In genomic region chr5:28689651-28690050, GRCm38 (mm10) we compare ENCODE assay signal across 12 mouse cellular contexts.
DNase-seq lines count a peak whose midpoint lies in the region; ATAC-seq and TF ChIP-seq lines count a peak whose summit lies in the region.
"Had no signal": no experiment of that assay in that cellular context is flagged by ENCODE, and none has a peak within 500 bp of the region (broad histone marks: within the 10 kb centered on the region; RNA-seq: fewer than 3 reads in every experiment).

No protein-coding gene starts in this region.

- H3K9ac ChIP-seq in hindbrain, postnatal 0 days (replicated peaks; ENCODE audit: low read length): no peak overlapping the region
- no peak overlapping the region for H3K9ac ChIP-seq in hindbrain, embryonic 12.5 days
- no peak overlapping the region for H3K9ac ChIP-seq in intestine, postnatal 0 days (ENCODE audit: low read depth, low read length)
- H3K9ac ChIP-seq: embryonic facial prominence, embryonic 12.5 days; limb, embryonic 12.5 days had no signal

- no peak for TF ChIP-seq CTCF in hindbrain, postnatal 0 days (IDR thresholded peaks at IDR 0.05; ENCODE audit: low read depth)
- no peak for TF ChIP-seq CTCF in cerebellum, adult 2 months (IDR thresholded peaks at IDR 0.05; ENCODE audit: borderline replicate concordance, insufficient read depth, low read depth, low read length)
- no peak for TF ChIP-seq CTCF in intestine, postnatal 0 days (IDR thresholded peaks at IDR 0.05; ENCODE audit: low read depth)

- no peaks in the 10 kb centered on the region for H3K36me3 ChIP-seq in hindbrain, postnatal 0 days (ENCODE audit: insufficient read depth, low read length)
- no peaks in the 10 kb centered on the region for H3K36me3 ChIP-seq in hindbrain, embryonic 12.5 days
- H3K36me3 ChIP-seq in intestine, postnatal 0 days (ENCODE audit: control insufficient read depth, insufficient read depth): no peaks in the 10 kb centered on the region
- H3K36me3 ChIP-seq in forebrain, embryonic 10.5 days (replicated peaks): no peaks in the 10 kb centered on the region
- H3K36me3 ChIP-seq: embryonic facial prominence, embryonic 12.5 days; limb, embryonic 12.5 days had no signal

- DNase-seq in hindbrain, postnatal 0 days (ENCODE audit: low spot score): peak; percentile 58
- peak; percentile 27 for DNase-seq in retina, embryonic 14.5 days (ENCODE audit: low spot score)
- no peak for DNase-seq in retina, postnatal 1 day
- DNase-seq in cerebellum, adult 2 months: peak; percentile 40 to 59
- no peak for DNase-seq in forebrain, embryonic 10.5 days (ENCODE audit: extremely low spot score, low spot score)
- no peak for DNase-seq in adipocyte (ENCODE audit: low spot score)
- DNase-seq: thymus, postnatal 36 days had no signal

- no peak for TF ChIP-seq POLR2A in cerebellum, adult 2 months (IDR thresholded peaks at IDR 0.05; ENCODE audit: borderline replicate concordance, insufficient read depth, low read length)

- H3K9me3 ChIP-seq in hindbrain, postnatal 0 days (ENCODE audit: low read length): no peaks in the 10 kb centered on the region
- no peaks in the 10 kb centered on the region for H3K9me3 ChIP-seq in hindbrain, embryonic 12.5 days (replicated peaks)
- no peaks in the 10 kb centered on the region for H3K9me3 ChIP-seq in intestine, postnatal 0 days (ENCODE audit: control insufficient read depth)
- no peaks in the 10 kb centered on the region for H3K9me3 ChIP-seq in forebrain, embryonic 10.5 days
- H3K9me3 ChIP-seq: embryonic facial prominence, embryonic 12.5 days; limb, embryonic 12.5 days had no signal

- ATAC-seq in hindbrain, postnatal 0 days: 0 out of 2 replicates have a peak, but pooled peaks have one; percentile 27
- no peak for ATAC-seq in hindbrain, embryonic 12.5 days (ENCODE audit: low FRiP score)
- peak; percentile 32; the same call in 1 of the 2 replicates for ATAC-seq in intestine, postnatal 0 days
- ATAC-seq: Patski had no signal

- WGBS in hindbrain, postnatal 0 days: 27% methylated on average over 2 of the region's 2 CpGs
- WGBS in hindbrain, embryonic 12.5 days: 82% methylated on average over 2 of the region's 2 CpGs
- 2% methylated on average over 2 of the region's 2 CpGs for WGBS in cerebellum, adult 2 months
- 41% methylated on average over 2 of the region's 2 CpGs for WGBS in intestine, postnatal 0 days
- WGBS in forebrain, embryonic 10.5 days: 96% methylated on average over 2 of the region's 2 CpGs

- H3K4me1 ChIP-seq in hindbrain, postnatal 0 days (ENCODE audit: insufficient read depth, low read length): peaks cover 8% of the 10 kb centered on the region; the same call in 1 of the 2 replicates
- 0 out of 2 replicates have a peak, but pooled peaks cover 2% of the 10 kb centered on the region for H3K4me1 ChIP-seq in hindbrain, embryonic 12.5 days
- H3K4me1 ChIP-seq in cerebellum, adult 2 months (ENCODE audit: control insufficient read depth, insufficient read depth, low read length): peaks cover 14% of the 10 kb centered on the region
- H3K4me1 ChIP-seq in intestine, postnatal 0 days (replicated peaks; ENCODE audit: control insufficient read depth, insufficient read depth, low read length): 0 out of 2 replicates have a peak, but pooled peaks cover 5% of the 10 kb centered on the region
- no peaks in the 10 kb centered on the region for H3K4me1 ChIP-seq in forebrain, embryonic 10.5 days
- H3K4me1 ChIP-seq: embryonic facial prominence, embryonic 12.5 days; limb, embryonic 12.5 days had no signal

- no peak overlapping the region for H3K4me2 ChIP-seq in hindbrain, postnatal 0 days (ENCODE audit: low read depth, low read length)
- no peak overlapping the region for H3K4me2 ChIP-seq in hindbrain, embryonic 12.5 days (replicated peaks)
- no peak overlapping the region for H3K4me2 ChIP-seq in intestine, postnatal 0 days (replicated peaks; ENCODE audit: low read depth)
- H3K4me2 ChIP-seq: embryonic facial prominence, embryonic 12.5 days; limb, embryonic 12.5 days had no signal

- H3K27ac ChIP-seq in hindbrain, postnatal 0 days: no peak overlapping the region
- no peak overlapping the region for H3K27ac ChIP-seq in hindbrain, embryonic 12.5 days
- H3K27ac ChIP-seq in cerebellum, adult 2 months (ENCODE audit: insufficient read depth, low read length): no peak overlapping the region
- H3K27ac ChIP-seq in intestine, postnatal 0 days (ENCODE audit: low read depth, low read length): peak overlapping the region; percentile 28; the same call in 1 of the 2 replicates
- no peak overlapping the region for H3K27ac ChIP-seq in forebrain, embryonic 10.5 days
- H3K27ac ChIP-seq: embryonic facial prominence, embryonic 12.5 days; limb, embryonic 12.5 days had no signal

- no peaks in the 10 kb centered on the region for H3K27me3 ChIP-seq in hindbrain, postnatal 0 days (ENCODE audit: insufficient read depth, low read length)
- H3K27me3 ChIP-seq in hindbrain, embryonic 12.5 days: no peaks in the 10 kb centered on the region
- no peaks in the 10 kb centered on the region for H3K27me3 ChIP-seq in cerebellum, adult 2 months (ENCODE audit: control insufficient read depth, insufficient read depth, low read length)
- H3K27me3 ChIP-seq in intestine, postnatal 0 days (replicated peaks; ENCODE audit: control insufficient read depth, insufficient read depth, low read length): no peaks in the 10 kb centered on the region
- H3K27me3 ChIP-seq in forebrain, embryonic 10.5 days (ENCODE audit: poor library complexity, severe bottlenecking): no peaks in the 10 kb centered on the region
- H3K27me3 ChIP-seq: embryonic facial prominence, embryonic 12.5 days; limb, embryonic 12.5 days; Patski had no signal

- H3K4me3 ChIP-seq in hindbrain, postnatal 0 days (ENCODE audit: low read length): no peak overlapping the region
- no peak overlapping the region for H3K4me3 ChIP-seq in hindbrain, embryonic 12.5 days
- no peak overlapping the region for H3K4me3 ChIP-seq in cerebellum, adult 2 months (replicated peaks; ENCODE audit: insufficient read depth, low read depth, low read length)
- H3K4me3 ChIP-seq in intestine, postnatal 0 days (ENCODE audit: low read depth, low read length): no peak overlapping the region
- H3K4me3 ChIP-seq in forebrain, embryonic 10.5 days: no peak overlapping the region
- H3K4me3 ChIP-seq: embryonic facial prominence, embryonic 12.5 days; limb, embryonic 12.5 days had no signal

Comparison
In these comparisons a context has a peak if more than half of its experiments do, and no peak if none do; other contexts are left out.
1. DNase-seq: peak in hindbrain, postnatal 0 days (single experiment), retina, embryonic 14.5 days (single experiment) and cerebellum, adult 2 months (2 of 2); none in retina, postnatal 1 day (single experiment), forebrain, embryonic 10.5 days (single experiment) and adipocyte (single experiment).